Mouse (Mus musculus): ENCODE results near the gene Otor. TPM values are rescaled to one million over a fixed set of nuclear protein-coding genes. Genes with fewer than 3 reads are reported as not detected.

Gene Otor
- not detected for total RNA-seq (2022)

DNA sequence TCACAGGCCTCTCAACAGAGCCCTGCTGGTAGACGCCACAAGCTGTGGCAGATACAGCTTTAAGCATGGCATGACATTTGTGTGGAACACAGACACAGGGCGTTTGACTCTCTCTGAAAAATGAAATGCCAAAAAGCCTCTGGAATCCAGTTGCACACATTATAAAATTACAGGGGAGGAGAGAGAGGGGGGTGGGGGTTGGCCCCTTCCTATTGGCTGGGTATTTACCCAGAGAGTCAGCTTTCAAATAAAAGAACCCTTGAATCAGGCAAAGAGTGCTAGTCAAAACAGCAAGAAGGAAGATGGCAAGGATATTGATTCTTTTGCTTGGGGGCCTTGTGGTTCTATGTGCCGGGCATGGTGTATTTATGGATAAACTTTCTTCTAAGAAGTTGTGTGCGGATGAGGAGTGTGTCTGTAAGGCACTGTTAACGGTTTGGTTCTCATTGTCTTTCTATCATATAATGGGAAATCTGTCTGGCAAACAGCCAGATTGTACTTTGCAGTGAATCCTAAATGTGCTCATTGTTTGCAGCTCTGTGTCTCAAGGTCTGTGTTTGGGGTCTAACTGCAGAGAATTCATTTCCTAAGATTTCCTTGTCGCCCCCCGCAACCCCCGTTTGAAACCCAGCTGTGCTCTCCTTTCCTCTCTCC, at the start of gene Otor:
Gene Otor (plus strand): TSS at position 276 of the 654 bp plus-strand sequence.
- DNase-seq: no peak

DNA sequence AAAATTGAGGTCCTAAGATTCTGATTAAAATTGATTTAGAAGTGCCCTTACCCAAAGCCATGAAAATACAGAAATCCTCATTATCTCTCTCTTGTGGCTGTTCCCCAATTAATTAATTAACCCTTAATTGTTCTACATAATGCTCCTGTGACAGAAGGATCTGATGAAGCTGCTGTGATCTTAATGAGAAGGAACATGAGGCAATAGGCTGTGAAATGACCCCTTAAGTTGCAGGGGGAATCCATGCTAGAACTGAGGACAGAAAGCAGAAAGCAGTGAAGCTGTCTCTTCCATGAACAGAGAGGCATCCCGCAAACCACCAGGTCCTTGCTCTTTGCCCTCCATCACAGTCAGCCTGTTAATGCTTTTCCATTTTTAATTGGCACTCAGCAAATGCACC, 47.0 kb upstream of the Otor start:
- no peak for DNase-seq

DNA sequence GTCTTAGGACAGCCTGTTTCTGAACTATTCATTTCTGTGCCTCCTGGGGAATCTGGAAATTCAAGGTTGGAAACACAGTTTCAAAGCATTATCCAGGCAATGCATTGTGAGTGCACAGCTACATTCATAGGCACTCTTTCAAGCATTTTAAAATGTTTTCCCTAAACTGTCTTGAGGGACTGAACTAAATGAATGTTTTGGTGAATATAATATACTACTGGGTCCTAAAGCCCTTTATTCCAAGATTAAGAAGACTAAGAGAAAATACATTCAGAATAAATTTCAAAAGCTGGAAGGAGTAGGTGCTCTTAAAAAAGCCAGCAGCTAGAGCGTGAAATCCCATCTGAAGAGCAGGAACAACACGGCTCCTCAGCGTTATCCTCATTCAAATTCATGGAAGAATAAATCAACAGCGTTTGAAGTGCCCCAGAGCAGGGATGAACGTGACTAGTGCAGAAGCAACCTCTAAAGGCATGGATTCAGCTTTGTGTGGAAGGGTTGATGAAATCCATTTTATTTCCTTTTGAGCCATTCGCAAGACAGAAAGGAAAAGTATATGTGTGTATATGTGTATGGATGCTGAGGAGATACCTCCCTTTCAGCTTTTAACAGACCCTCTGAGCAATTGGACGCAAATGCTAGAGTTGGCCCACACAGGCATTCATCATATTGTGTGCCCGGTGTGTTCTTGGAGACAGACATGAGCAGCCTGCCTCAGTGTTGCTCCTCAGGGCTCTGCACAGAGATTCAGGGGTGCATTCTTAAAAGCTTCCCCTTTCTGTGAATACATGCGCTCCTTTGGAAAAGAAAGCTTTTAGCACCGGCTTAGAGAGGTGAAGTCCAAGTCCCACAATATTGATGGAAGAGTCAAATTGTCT, 45.7 kb upstream of the Otor start:
- no peak for DNase-seq

DNA sequence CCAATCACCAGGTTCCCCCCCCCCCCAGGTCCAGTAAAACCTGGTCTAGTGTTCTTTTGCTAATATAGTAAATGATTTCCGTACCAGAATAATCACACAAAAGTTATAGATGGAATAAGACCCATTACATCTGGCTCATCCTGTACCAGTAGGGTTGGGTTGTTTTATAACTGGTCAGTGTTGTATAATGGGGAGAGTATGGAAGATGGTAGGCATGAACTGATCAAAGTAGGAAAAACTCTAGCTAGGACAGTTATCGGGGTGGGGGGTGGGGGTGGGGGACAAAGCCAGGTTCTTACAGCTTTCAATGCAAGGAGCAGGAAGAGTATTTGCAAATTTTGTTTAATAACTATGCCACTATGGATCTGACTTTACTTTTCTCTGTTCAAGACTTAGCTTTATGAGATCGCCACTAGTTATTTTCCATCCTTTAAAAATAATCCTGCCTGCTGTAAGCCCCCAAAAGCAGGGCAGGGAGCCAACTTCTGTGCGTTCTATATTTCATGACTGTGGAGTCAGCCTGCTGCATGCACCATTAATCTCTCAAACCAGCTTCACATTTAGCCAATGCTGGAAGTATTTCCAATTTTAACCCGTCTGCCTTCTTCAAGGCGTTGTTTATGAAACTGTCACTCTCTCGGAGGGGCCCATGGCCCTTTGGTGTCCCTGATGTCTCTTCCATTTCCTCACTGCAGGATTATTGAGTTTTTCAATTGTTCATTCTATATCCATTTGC, 43.8 kb upstream of the Otor start:
- no peak for DNase-seq

DNA sequence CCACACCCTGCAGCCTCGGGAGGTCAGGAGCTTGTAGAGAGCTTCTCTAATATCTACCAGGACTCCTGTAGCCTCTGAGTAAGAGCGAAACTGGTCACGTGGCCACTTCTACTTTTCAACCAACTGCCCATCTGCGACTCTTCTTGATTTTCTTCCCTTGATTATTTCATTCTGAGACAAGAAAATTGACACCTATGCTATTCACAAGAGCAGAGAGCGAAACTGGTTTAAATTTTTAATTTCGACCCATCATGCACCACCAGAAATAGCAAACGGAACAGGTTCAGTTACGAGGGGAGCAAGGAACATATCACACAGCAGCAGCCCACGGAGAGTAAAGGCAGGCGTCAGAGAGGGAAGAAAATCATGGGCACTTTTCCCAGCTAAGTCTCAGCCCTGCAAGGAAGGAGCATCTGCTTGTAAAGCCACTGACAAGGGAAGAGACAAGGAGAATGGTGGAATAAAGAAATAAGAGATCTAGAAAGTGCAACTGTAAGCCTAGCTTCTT, 43.1 kb upstream of the Otor start:
- no peak for DNase-seq

DNA sequence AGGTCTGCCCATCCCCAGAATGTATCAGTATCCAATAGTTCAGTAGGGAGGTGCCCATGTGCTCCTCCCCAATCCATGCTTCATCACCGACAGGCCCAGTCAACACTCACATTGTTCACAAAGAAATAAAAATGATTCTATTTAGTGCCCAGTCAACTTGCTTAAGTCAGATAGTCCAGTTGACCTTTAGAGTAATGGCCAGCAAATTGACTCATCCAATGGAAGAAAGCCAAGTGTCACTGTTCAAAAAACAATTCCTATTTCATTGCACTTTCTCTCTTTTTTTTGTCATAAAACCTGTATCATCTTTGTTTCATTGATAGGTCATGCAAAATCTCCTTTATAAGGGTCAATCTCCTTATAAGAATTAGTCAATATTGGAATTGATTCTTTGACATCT, 36.7 kb upstream of the Otor start:
- DNase-seq: peak; percentile 5

DNA sequence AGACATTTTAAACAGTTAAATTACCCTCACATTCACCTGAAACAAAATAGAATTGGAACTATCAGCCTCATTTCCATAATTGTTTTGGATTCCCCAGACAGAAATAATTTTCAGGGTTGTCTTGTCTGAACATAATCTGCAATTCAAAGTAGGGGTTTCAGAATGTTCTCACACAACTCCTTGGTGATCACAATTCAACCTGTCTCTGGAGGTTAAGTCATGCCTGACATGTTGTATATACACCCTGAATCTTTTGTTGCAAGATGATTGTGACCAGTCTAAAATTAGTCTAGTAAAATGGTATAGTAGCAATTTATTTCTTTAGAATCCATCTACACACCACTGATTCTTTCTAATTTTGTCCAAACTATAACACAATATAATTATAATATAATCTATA, 23.0 kb upstream of the Otor start:
- DNase-seq: no peak

DNA sequence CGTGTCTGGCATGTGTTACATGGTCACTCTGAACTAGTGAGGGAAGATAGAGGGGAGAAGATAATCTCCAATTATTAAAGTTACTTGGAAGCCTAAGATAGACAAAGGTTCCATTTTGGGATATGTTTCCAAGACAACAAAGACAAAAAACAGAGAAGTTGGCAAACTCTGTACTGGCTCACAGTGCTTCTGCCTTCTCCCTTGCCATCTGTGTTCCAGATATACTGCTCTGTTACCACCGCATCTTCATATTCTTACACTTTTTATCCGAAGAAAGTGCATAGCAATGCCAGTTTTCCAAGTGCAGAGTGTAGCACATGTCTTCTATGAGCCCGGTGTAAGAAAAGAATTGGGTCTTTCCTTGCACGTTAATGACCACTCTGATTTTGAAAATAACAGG, 21.5 kb upstream of the Otor start:
- DNase-seq: no peak

DNA sequence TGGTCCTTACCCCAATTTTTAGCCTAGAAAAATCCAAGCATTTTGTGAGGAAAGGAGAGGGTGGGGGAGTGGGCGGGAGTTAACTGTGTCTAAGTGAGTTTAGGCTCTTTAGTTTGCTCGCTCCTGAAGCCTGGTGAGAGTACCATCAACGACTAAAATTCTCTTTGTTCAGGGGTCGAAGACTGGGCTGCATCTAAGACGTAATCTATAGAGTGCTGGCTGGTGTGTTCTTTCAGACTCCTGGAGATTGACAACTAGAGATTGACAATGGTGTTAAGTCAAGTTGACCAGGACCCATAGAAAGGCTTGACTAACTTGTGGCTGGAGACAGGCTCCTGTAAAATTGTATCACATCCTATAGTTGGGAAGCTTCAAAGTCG, 15.9 kb upstream of the Otor start:
- DNase-seq: no peak

DNA sequence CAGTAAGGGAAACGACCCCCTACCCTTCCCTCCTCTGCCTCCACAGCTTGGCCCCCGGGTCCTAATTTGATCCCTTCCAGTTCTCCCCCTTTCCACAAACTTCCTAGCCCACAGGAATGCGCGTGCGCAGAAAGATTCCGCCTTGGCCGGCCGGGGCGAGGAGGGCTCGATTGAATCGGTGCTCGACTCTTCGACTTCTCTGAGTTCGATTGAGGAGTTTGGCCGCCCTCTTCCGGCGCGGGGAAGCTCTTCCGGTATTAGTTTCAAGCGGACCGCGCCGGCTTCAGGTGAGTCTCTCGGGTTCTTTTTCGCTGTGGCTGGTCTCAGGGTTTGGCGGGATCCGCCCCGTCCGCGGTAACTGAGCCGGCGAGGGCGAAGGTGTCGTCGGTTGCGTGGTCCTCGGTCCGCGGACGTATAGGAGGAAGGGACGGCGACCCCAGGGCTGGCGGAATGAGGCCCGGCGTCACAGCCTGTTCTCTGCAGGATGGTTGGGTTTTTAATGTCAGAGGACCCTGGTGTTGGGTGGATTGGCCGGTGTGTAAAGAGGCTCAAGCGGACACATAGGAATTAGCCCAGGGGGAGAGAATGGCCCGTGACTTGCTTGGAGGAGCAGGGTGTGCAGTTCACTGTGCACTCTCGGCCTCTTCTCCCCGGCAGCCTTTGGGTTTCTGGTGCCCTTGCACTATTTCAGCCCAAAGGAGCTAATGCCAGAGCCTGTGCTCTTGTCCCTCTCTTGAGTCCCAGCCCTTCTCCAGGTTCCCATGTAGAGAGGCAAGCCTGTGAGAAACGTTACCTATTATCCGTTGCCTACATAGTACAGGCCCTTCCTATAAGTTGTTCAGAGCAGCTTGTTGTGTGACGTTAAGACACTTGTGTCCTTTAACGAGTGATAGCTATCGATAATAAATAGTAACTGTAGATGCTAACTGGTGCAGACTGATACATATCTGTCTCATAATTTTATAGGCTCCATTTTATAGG, 15.2 kb upstream of the Otor start, which contains the start of gene Snrpb2:
Gene Snrpb2 (plus strand): TSS at position 228 of the 981 bp plus-strand sequence.
- peak; percentile 85 for DNase-seq

DNA sequence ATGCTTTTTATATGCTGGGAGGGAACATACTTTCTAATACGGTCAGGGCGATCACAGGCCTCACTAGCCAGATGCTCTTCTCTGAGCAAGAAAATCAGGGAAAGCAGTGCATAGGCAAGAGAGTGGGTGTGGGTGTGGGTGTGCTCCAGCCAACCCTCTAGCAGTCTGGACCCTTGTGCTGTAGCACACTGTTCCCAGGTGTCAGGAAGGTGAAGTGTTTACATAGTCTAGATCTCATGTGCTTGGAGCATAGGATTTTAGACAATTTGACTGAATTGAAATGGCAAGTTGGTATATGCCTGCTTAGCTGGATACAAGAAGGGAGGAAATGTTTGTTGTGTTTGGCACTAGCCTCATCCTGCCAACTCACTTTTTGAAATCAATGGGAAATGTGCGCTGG, 12.4 kb upstream of the Otor start:
- no peak for DNase-seq

DNA sequence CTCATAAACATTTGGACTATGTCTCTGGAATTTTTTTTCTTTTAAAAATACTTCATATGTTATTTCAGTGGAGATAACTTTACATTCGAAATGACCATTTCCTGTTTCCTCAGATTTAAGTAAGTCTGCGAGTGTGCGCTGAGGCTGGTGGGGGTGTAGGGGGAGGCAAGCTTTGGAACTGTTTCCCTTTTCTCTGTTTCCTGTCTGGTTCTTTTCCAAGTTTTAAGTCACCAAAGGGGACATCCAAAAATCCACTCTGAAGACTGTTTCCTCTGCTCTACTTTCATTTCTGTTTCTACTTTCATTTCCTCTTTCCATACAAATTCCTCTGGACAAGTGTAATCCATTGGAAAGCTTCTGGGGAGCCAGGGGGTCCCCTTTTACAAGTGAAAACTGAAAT, 3.4 kb downstream of the Otor start:
- no peak for DNase-seq

DNA sequence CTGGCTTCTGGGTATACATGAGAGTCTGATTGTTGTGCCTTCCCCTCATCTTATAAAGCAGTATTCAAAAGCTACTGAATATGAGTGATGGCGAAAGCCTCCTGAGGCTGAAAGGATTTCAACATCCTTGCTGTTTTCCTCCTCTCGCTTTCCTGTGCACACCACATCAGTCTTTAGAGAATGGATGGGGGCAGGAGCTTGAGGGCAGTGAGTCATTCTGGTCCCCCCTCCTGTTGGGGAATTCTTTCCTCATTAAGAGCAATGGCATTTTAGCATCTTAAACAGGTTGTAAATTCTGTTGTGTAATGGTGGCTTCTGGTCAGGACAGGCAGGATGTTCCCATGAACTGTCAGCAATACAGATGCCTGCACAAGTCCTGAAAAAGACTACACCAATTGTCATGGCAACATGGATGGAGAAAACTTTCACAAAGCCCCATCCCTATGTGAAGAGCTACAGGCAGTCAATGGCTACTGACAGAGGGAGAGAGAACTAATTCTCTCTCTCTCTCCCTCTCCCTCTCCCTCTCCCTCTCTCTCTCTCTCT, 6.7 kb downstream of the Otor start:
- DNase-seq: no peak

DNA sequence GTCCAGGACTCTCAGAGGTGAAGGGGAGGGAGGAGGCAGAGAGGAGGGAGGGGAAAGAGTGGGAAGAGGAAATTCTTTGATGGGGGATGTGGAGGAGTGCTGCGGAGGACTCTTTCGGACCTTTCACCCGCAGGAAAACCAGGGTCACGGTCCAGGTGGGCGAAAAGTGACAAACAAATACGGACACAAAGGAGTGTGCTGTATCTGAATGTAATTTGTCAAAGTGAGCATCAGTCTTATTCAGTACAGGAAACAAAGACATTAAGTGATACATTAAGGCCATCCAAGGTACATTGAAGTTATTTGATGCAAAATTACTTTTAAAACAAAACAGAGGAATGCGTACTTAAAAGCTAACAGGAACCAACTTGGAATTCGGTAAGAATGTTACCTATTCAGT, 11.6 kb downstream of the Otor start:
- no peak for DNase-seq

DNA sequence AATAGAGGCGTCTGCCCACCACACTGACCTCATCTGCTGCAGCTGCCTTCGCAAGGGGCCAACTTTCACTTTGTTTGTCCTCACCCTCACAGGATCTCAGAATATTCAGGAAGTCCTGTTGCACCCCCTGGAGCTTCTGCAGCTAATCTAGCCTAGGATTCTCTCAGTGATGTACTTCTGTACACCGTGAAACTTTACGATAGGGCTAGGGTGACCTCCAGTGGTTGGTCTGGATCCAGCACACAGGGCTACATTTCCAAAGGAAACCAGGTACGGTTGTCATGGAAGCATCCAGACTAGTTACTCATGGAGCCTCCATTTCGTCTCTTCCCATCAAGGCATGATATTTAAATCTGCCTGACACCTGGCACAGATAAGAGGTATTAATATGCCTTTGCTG, 15.5 kb downstream of the Otor start:
- DNase-seq: peak; percentile 32

DNA sequence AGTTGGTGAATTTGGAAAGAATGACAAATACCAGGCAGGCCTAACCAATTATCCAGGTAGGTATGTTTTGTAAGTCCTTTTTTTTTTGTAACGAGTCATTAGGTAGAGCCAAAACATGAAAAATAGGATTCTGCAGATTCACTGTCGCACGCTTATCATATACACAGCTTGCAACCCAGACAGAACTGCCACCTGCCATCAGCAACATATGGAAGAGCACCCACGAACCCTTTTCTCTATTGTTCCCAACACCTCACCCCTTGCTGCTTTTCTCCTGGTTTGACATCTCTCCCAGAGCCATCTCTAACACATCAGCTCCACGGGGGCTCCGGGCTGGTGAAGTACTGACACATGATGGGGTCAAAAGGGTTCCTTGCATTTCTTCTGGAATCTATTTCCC, 16.5 kb downstream of the Otor start:
- no peak for DNase-seq

DNA sequence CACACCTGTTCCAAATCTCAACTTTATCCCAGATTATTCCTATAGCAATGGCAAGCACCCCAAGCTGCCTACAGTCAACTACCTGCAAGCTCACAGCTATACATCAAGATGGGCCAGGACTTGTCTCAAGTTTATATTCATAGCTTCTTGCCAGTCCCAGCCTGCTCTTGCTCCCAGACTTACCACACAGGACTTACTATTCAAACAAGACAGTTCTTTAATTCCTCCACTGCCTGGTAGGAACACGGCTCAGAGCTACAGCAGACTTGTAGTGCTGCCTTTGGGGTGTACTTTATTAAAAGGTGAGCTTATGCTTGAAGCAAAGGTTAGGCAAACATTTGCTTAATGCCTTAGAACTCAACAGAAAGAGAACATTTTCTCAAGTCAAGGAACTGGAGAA, 18.9 kb downstream of the Otor start:
- no peak for DNase-seq

DNA sequence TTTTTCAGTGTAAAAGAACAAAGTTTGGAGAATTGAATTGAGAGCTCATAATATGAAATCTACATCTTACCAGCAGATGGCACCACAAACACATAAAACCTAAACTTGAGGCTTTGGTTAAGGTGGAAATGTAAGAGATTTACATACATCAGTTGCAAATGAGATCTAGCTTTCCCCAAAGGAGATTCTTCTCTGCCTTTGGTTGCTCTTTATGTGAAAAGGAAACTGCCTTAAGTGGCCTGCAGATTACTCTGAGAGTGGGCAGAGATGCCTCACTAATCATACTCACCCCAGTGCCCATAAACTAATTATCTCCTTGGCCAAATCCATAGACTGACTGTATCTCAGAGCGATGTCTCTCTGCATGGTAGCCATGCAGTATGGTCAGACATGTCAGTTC, 35.6 kb downstream of the Otor start:
- no peak for DNase-seq

DNA sequence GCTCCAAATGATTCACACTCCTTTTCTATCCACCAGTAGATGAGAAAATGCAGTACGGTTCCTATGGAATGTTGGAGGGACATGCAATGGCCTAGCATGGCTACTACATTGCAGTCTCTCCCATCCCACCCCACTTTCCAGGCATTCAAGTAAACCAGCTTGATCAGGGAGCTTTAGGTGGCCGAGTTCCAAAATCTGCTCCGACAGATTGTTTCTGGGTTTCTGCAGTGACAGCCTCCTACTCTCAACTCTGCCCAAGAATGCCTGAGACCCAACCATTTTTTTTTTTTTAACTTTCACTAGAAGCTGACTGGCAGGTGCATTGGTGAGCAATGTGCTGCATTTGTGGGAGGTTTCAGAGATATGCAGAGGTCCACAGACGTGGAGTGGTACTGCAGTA, 36.4 kb downstream of the Otor start:
- DNase-seq: no peak

DNA sequence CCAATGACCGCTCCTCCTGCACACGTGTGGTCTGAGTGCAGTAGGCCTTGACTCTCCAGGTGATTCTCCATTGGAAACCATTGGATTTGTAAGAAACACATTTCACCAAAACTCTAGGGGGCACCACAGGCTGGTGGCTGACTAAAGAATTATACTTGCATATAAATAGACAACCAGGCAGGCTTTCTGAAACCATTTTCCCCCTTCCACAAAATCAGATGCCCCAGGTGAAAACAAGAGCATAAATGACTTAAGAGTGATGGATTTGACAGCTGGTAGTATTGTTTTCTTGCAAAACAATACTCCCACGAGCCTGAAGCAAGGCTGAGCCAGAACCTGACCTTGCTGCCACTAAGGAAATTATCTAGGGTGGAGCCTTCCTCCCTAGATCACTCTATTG, 39.2 kb downstream of the Otor start:
- DNase-seq: no peak

DNA sequence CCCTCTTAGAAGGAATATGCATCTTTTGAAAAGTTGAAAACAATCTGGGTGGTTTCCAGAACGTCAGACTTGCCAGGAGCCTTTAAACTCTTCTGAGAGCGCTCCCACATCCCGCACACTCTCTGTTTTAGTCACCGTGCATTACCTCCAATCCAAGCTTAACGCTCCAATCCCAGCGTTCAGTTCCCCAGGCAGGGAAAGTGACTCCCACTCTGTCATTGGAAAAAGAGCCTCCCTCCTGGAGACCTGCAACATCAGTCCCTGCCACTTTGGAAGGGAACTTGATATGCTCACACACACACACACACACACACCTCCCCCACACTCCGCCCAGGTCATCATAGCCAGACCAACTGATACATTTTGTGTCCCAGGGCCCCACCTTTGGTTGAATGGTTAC, 39.9 kb downstream of the Otor start:
- no peak for DNase-seq

All from adrenal gland, adult 8-10 months (tissue).